Mouse (Mus musculus): ENCODE measurements around the gene Srp72. TPM values are rescaled to one million over a fixed set of nuclear protein-coding genes. Genes with fewer than 3 reads are reported as not detected.
"Not testable (repeated sequence)": the region's sequence is repeated elsewhere in the genome, so short reads cannot be mapped to it uniquely, and the experiment has no call there.

Srp72 gene
- total and polyA plus RNA-seq, 3 experiments, result 72.8 to 280 (median 134) TPM

- DNase-seq (ENCODE audit: low spot score) (no peak), ATAC-seq (ENCODE audit: extremely low read depth, insufficient number of reproducible peaks, low FRiP score, poor library complexity, severe bottlenecking) (no peak)
- H3K4me1 ChIP-seq (ENCODE audit: insufficient read depth, low read depth, low read length), result peaks cover 44% of the 10 kb centered on the region
- peak; percentile 11; the same call in 1 of the 2 replicates for TF ChIP-seq CTCF (IDR thresholded peaks at IDR 0.05; ENCODE audit: low read depth, low read length)
- TF ChIP-seq POLR2AphosphoS5 (IDR thresholded peaks at IDR 0.05; ENCODE audit: insufficient replicate concordance, low read depth, low read length), result no peak
- H3K36me3 ChIP-seq (replicated peaks), result peaks cover 89% of the 10 kb centered on the region
- no peak overlapping the region for H3K4me3 ChIP-seq (ENCODE audit: low read depth, low read length)
- H3K9me3 ChIP-seq (replicated peaks), result no peaks in the 10 kb centered on the region
- no peaks in the 10 kb centered on the region for H3K27me3 ChIP-seq (ENCODE audit: insufficient read depth, low read length)
These were observed 16.5 kb upstream of the Srp72 start for GRCm38 (mm10) chr5:76957954-76958353.

GRCm38 (mm10) chr5:76959587-76959986, 14.9 kb upstream of the Srp72 start:
- Histone ChIP-seq H3K4me3 (ENCODE audit: low read depth, low read length) (no peak overlapping the region), H3K4me1 (ENCODE audit: insufficient read depth, low read depth, low read length) (peaks cover 32% of the 10 kb centered on the region), H3K9me3 (replicated peaks) (no peaks in the 10 kb centered on the region), H3K36me3 (replicated peaks) (peaks cover 96% of the 10 kb centered on the region), H3K27me3 (ENCODE audit: insufficient read depth, low read length) (no peaks in the 10 kb centered on the region)
- ATAC-seq (ENCODE audit: extremely low read depth, insufficient number of reproducible peaks, low FRiP score, poor library complexity, severe bottlenecking) (no peak), DNase-seq (ENCODE audit: low spot score) (no peak)
- TF ChIP-seq POLR2AphosphoS5 (IDR thresholded peaks at IDR 0.05; ENCODE audit: insufficient replicate concordance, low read depth, low read length) (no peak), GATA2 (IDR thresholded peaks at IDR 0.05; ENCODE audit: borderline replicate concordance, low read depth, low read length) (no peak), GATA1 (IDR thresholded peaks at IDR 0.05; ENCODE audit: borderline replicate concordance, low read length) (no peak), CTCF (IDR thresholded peaks at IDR 0.05; ENCODE audit: low read depth, low read length) (no peak), TAL1 (conservative IDR thresholded peaks at IDR 0.05; ENCODE audit: low read depth, low read length) (no peak)

- Histone ChIP-seq H3K4me3 (ENCODE audit: low read depth, low read length) (no peak overlapping the region), H3K36me3 (replicated peaks) (peaks cover 91% of the 10 kb centered on the region), H3K4me1 (ENCODE audit: insufficient read depth, low read depth, low read length) (peaks cover 13% of the 10 kb centered on the region), H3K9me3 (replicated peaks) (no peaks in the 10 kb centered on the region), H3K27me3 (ENCODE audit: insufficient read depth, low read length) (no peaks in the 10 kb centered on the region)
- no peak for DNase-seq (ENCODE audit: low spot score)
- TF ChIP-seq CTCF (IDR thresholded peaks at IDR 0.05; ENCODE audit: low read depth, low read length), result no peak
- no peak for TF ChIP-seq GATA1 (IDR thresholded peaks at IDR 0.05; ENCODE audit: borderline replicate concordance, low read length)
- no peak for TF ChIP-seq GATA2 (IDR thresholded peaks at IDR 0.05; ENCODE audit: borderline replicate concordance, low read depth, low read length)
- TF ChIP-seq POLR2AphosphoS5 (IDR thresholded peaks at IDR 0.05; ENCODE audit: insufficient replicate concordance, low read depth, low read length), result no peak
- TF ChIP-seq TAL1 (conservative IDR thresholded peaks at IDR 0.05; ENCODE audit: low read depth, low read length), result no peak
- ATAC-seq (ENCODE audit: extremely low read depth, insufficient number of reproducible peaks, low FRiP score, poor library complexity, severe bottlenecking), result no peak
These were observed 11.9 kb upstream of the Srp72 start for GRCm38 (mm10) chr5:76962545-76962944.

- H3K36me3 ChIP-seq (replicated peaks), result peaks cover 92% of the 10 kb centered on the region
- ATAC-seq (ENCODE audit: extremely low read depth, insufficient number of reproducible peaks, low FRiP score, poor library complexity, severe bottlenecking), result no peak
- TF ChIP-seq TAL1 (conservative IDR thresholded peaks at IDR 0.05; ENCODE audit: low read depth, low read length), result no peak
- TF ChIP-seq CTCF (IDR thresholded peaks at IDR 0.05; ENCODE audit: low read depth, low read length), result no peak
- no peak for TF ChIP-seq POLR2AphosphoS5 (IDR thresholded peaks at IDR 0.05; ENCODE audit: insufficient replicate concordance, low read depth, low read length)
- TF ChIP-seq GATA2 (IDR thresholded peaks at IDR 0.05; ENCODE audit: borderline replicate concordance, low read depth, low read length), result no peak
- TF ChIP-seq GATA1 (IDR thresholded peaks at IDR 0.05; ENCODE audit: borderline replicate concordance, low read length), result no peak
- peaks cover 6% of the 10 kb centered on the region for H3K4me1 ChIP-seq (ENCODE audit: insufficient read depth, low read depth, low read length)
- no peaks in the 10 kb centered on the region for H3K9me3 ChIP-seq (replicated peaks)
- H3K4me3 ChIP-seq (ENCODE audit: low read depth, low read length), result no peak overlapping the region
- DNase-seq (ENCODE audit: low spot score), result no peak
- no peaks in the 10 kb centered on the region for H3K27me3 ChIP-seq (ENCODE audit: insufficient read depth, low read length)
These were observed 9.8 kb upstream of the Srp72 start for GRCm38 (mm10) chr5:76964651-76965050.

GRCm38 (mm10) chr5:76969250-76969649, 5.2 kb upstream of the Srp72 start:
- ATAC-seq (ENCODE audit: extremely low read depth, insufficient number of reproducible peaks, low FRiP score, poor library complexity, severe bottlenecking) (no peak), DNase-seq (ENCODE audit: low spot score) (no peak)
- Histone ChIP-seq H3K9me3 (replicated peaks) (no peaks in the 10 kb centered on the region), H3K36me3 (replicated peaks) (peaks cover 69% of the 10 kb centered on the region), H3K4me3 (ENCODE audit: low read depth, low read length) (no peak overlapping the region), H3K4me1 (ENCODE audit: insufficient read depth, low read depth, low read length) (peaks cover 20% of the 10 kb centered on the region), H3K27me3 (ENCODE audit: insufficient read depth, low read length) (no peaks in the 10 kb centered on the region)
- TF ChIP-seq GATA1 (IDR thresholded peaks at IDR 0.05; ENCODE audit: borderline replicate concordance, low read length), result no peak
- TF ChIP-seq GATA2 (IDR thresholded peaks at IDR 0.05; ENCODE audit: borderline replicate concordance, low read depth, low read length), result no peak
- no peak for TF ChIP-seq CTCF (IDR thresholded peaks at IDR 0.05; ENCODE audit: low read depth, low read length)

- not testable (repeated sequence) for DNase-seq (ENCODE audit: low spot score)
- H3K36me3 ChIP-seq (replicated peaks), result peaks cover 55% of the 10 kb centered on the region
These were observed 3.4 kb upstream of the Srp72 start for GRCm38 (mm10) chr5:76971115-76971514.

GRCm38 (mm10) chr5:76973488-76973887, 995 bp upstream of the Srp72 start:
- H3K4me1 ChIP-seq (ENCODE audit: insufficient read depth, low read depth, low read length), result peaks cover 34% of the 10 kb centered on the region
- no peaks in the 10 kb centered on the region for H3K27me3 ChIP-seq (ENCODE audit: insufficient read depth, low read length)
- H3K36me3 ChIP-seq (replicated peaks), result peaks cover 56% of the 10 kb centered on the region
- peak overlapping the region; percentile 98 for H3K4me3 ChIP-seq (ENCODE audit: low read depth, low read length)
- DNase-seq (ENCODE audit: low spot score) (no peak), ATAC-seq (ENCODE audit: extremely low read depth, insufficient number of reproducible peaks, low FRiP score, poor library complexity, severe bottlenecking) (no peak)
- TF ChIP-seq GATA1 (IDR thresholded peaks at IDR 0.05; ENCODE audit: borderline replicate concordance, low read length) (no peak), GATA2 (IDR thresholded peaks at IDR 0.05; ENCODE audit: borderline replicate concordance, low read depth, low read length) (no peak), TAL1 (conservative IDR thresholded peaks at IDR 0.05; ENCODE audit: low read depth, low read length) (no peak), CTCF (IDR thresholded peaks at IDR 0.05; ENCODE audit: low read depth, low read length) (no peak), POLR2AphosphoS5 (IDR thresholded peaks at IDR 0.05; ENCODE audit: insufficient replicate concordance, low read depth, low read length) (no peak)
- no peaks in the 10 kb centered on the region for H3K9me3 ChIP-seq (replicated peaks)

More at GRCm38 (mm10) chr5:76971115-76971514, 3.4 kb upstream of the Srp72 start:
- H3K9me3 ChIP-seq (replicated peaks); H3K27me3 ChIP-seq (ENCODE audit: insufficient read depth, low read length); ATAC-seq (ENCODE audit: extremely low read depth, insufficient number of reproducible peaks, low FRiP score, poor library complexity, severe bottlenecking); H3K4me3 ChIP-seq (ENCODE audit: low read depth, low read length): not testable (repeated sequence)
- peaks cover 27% of the 10 kb centered on the region for H3K4me1 ChIP-seq (ENCODE audit: insufficient read depth, low read depth, low read length)
